Mouse (Mus musculus) embryonic facial prominence, embryonic 10.5 days (tissue): ENCODE results near the gene Pcnt. TPM values are rescaled to one million over a fixed set of nuclear protein-coding genes. Genes with fewer than 3 reads are reported as not detected.

Experiments
- DNase-seq: peaks from one replicate; pipeline ENCODE4 v3.0.0-alpha.2; 2017; ENCODE audit warnings: low spot score
- H3K27ac ChIP-seq: fragments of 300-500 bp; sonication (generic); replicated peaks from 2 replicates; pipeline ENCODE4 v1.5.1; 2016; ENCODE audit warnings: mild to moderate bottlenecking
- H3K27me3 ChIP-seq: fragments of 300-500 bp; sonication (generic); replicated peaks from 2 replicates; pipeline ENCODE4 v1.6.1; 2016; ENCODE audit warnings: low read depth, mild to moderate bottlenecking; ENCODE audit not compliant: poor library complexity, severe bottlenecking
- H3K36me3 ChIP-seq: fragments of 300-500 bp; sonication (generic); replicated peaks from 2 replicates; pipeline ENCODE4 v1.6.1; 2016; ENCODE audit warnings: mild to moderate bottlenecking, moderate library complexity
- H3K4me1 ChIP-seq: fragments of 300-500 bp; sonication (generic); 2 replicates; pipeline ENCODE4 v1.6.1; 2016
- H3K4me3 ChIP-seq: fragments of 300-500 bp; sonication (generic); 2 replicates; pipeline ENCODE4 v1.5.1; 2016; ENCODE audit warnings: mild to moderate bottlenecking, moderate library complexity
- H3K9me3 ChIP-seq: fragments of 300-500 bp; sonication (generic); 2 replicates; pipeline ENCODE4 v1.6.1; 2016; ENCODE audit warnings: mild to moderate bottlenecking
- WGBS: fragments of 180-500 bp; shearing (Covaris S2); methylation state at CpG from one replicate; pipeline ENCODE4 v1.1.7; 2016; 5-methylcytosine and 5-hydroxymethylcytosine counted together
- polyA plus RNA-seq: library from polyadenylated mRNA; unstranded; fragments of >200 nt; fragmentation: Nextera tagmentation; extraction: Ambion mirVana; gene quantifications from 2 replicates; pipeline ENCODE4 v1.2.1, GENCODE M21; 2016

The Pcnt gene
- polyA plus RNA-seq, 1 experiment from 2014 or later = 23.8 TPM

DNA sequence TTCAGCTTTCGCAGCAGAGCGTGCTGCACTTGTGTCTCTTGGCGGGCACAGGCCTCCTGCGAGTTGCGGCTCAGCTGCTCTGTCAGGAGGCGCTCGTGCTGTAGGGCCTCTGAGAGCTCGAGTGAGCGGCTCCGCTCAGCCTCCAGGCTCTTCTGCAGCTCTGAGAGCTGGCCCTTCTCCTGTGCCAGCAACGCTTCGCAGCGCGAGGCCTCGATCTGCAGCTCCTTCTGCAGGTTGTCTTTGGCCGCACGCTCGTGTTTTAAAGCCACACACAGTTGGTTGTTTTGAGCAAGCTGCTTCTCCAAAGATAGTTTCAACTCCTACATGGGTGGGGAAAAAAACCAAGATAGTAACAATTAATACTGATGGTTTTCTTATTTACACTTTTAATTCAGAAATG, 67.6 kb downstream of the Pcnt start:
- Histone ChIP-seq H3K4me1 (no peaks in the 10 kb centered on the region), H3K36me3 (peaks cover 97% of the 10 kb centered on the region), H3K27ac (no peak overlapping the region), H3K4me3 (no peak overlapping the region), H3K9me3 (no peaks in the 10 kb centered on the region), H3K27me3 (no peaks in the 10 kb centered on the region)
- 95% methylated on average over 18 of the region's 18 CpGs for WGBS
- no peak for DNase-seq

GRCm38 (mm10) chr10:76371736-76372135, 70.8 kb downstream of the Pcnt start:
- 86% methylated on average over 3 of the region's 3 CpGs for WGBS
- Histone ChIP-seq H3K27ac (no peak overlapping the region), H3K9me3 (no peaks in the 10 kb centered on the region), H3K4me1 (no peaks in the 10 kb centered on the region), H3K27me3 (no peaks in the 10 kb centered on the region), H3K36me3 (peaks cover 97% of the 10 kb centered on the region), H3K4me3 (no peak overlapping the region)
- no peak for DNase-seq

- peaks cover 100% of the 10 kb centered on the region for H3K36me3 ChIP-seq
- no peaks in the 10 kb centered on the region for H3K9me3 ChIP-seq
- no peak overlapping the region for H3K4me3 ChIP-seq
- 93% methylated on average over 13 of the region's 13 CpGs for WGBS
- H3K27me3 ChIP-seq = no peaks in the 10 kb centered on the region
- no peaks in the 10 kb centered on the region for H3K4me1 ChIP-seq
- H3K27ac ChIP-seq = no peak overlapping the region
- DNase-seq = no peak
Observed at GRCm38 (mm10) chr10:76368766-76369165, 73.8 kb downstream of the Pcnt start.

GRCm38 (mm10) chr10:76363233-76363632, 79.4 kb downstream of the Pcnt start:
- H3K4me1 ChIP-seq = no peaks in the 10 kb centered on the region
- H3K36me3 ChIP-seq = peaks cover 83% of the 10 kb centered on the region
- no peak overlapping the region for H3K27ac ChIP-seq
- no peak overlapping the region for H3K4me3 ChIP-seq
- H3K27me3 ChIP-seq = no peaks in the 10 kb centered on the region
- WGBS = 78% methylated on average over 3 of the region's 3 CpGs
- DNase-seq = no peak
- no peaks in the 10 kb centered on the region for H3K9me3 ChIP-seq

DNA sequence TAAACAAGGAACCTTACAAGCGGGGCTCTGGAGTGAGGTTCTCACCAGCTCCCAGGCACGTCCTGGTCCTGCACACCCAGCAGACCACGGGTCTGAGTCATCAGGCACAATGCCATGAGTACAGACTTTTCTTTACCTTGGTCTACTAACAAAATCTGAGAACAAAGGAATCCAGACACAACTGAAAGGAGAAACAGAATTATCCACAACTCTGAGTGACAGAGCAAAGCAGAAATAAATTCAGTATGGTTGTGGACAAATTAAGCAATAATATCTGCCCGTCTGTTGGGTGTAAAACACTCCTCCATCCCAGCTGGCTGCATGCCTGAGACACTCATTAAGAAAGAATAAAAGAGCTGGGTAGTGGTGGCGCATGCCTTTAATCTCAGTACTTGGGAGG, 84.1 kb downstream of the Pcnt start:
- H3K4me1 ChIP-seq = no peaks in the 10 kb centered on the region
- no peak for DNase-seq
- H3K9me3 ChIP-seq = no peaks in the 10 kb centered on the region
- H3K27ac ChIP-seq = no peak overlapping the region
- H3K4me3 ChIP-seq = no peak overlapping the region
- H3K36me3 ChIP-seq = peaks cover 82% of the 10 kb centered on the region
- H3K27me3 ChIP-seq = no peaks in the 10 kb centered on the region
- 91% methylated on average over 5 of the region's 5 CpGs for WGBS

DNA sequence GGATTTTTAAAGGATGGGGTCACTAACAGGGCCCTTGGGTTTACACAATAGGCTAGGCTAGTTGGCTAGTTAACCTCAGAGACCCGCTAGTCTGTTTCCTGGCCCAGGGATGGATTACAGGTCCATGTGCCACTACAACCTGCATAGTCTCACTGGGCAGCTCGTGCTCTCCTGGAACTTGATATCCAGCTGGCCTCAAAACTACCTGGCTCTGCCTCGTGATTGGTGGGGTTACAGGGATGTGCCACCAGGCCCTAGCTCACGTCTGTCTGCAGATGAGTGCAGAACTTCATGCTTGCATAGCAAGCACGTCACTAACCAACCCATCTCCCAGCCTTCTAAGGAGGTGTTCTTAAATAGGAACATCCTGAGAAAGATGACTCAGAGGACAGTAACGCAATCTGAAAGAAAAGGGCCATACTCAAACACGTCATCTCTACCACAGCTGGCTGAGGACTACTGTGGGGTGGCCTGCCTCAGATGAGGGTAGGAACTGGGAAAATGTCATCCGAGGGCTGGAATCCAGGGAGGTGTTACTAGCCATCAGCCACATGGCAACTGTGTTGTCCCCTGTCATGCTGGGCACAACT, 85.2 kb downstream of the Pcnt start:
- H3K4me1 ChIP-seq = no peaks in the 10 kb centered on the region
- WGBS = 91% methylated on average over 8 of the region's 8 CpGs
- no peak overlapping the region for H3K4me3 ChIP-seq
- H3K27me3 ChIP-seq = no peaks in the 10 kb centered on the region
- no peak overlapping the region for H3K27ac ChIP-seq
- no peak for DNase-seq
- no peaks in the 10 kb centered on the region for H3K9me3 ChIP-seq
- H3K36me3 ChIP-seq = peaks cover 82% of the 10 kb centered on the region

- H3K4me1 ChIP-seq = no peaks in the 10 kb centered on the region
- no peak overlapping the region for H3K27ac ChIP-seq
- no peaks in the 10 kb centered on the region for H3K27me3 ChIP-seq
- H3K4me3 ChIP-seq = no peak overlapping the region
- H3K9me3 ChIP-seq = no peaks in the 10 kb centered on the region
- H3K36me3 ChIP-seq = peaks cover 96% of the 10 kb centered on the region
- WGBS = 92% methylated on average over 12 of the region's 12 CpGs
- no peak for DNase-seq
Observed at GRCm38 (mm10) chr10:76354974-76355373, 87.6 kb downstream of the Pcnt start.

DNA sequence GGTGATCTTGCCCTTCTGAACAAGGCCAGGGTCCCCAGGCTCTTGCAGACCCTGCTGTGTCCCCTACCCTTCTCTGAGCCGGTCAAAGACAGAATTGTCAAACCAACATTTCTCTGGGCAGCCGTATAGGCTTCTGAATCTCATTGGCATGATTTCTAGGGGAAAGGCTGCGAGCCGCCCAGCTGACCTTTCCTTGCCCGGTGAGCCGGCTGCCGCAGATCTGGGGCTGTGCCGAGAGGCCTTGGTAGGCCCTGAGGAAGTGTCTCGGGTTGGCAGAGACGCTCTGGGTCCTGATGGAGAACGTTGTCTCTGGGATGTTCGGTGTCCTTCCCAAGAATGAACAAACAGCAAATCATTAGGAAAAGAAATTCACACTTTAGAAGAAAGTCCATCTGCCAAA, 88.6 kb downstream of the Pcnt start:
- Histone ChIP-seq H3K9me3 (no peaks in the 10 kb centered on the region), H3K4me3 (no peak overlapping the region), H3K4me1 (no peaks in the 10 kb centered on the region), H3K27ac (no peak overlapping the region), H3K36me3 (peaks cover 96% of the 10 kb centered on the region), H3K27me3 (no peaks in the 10 kb centered on the region)
- WGBS = 95% methylated on average over 12 of the region's 12 CpGs
- no peak for DNase-seq

DNA sequence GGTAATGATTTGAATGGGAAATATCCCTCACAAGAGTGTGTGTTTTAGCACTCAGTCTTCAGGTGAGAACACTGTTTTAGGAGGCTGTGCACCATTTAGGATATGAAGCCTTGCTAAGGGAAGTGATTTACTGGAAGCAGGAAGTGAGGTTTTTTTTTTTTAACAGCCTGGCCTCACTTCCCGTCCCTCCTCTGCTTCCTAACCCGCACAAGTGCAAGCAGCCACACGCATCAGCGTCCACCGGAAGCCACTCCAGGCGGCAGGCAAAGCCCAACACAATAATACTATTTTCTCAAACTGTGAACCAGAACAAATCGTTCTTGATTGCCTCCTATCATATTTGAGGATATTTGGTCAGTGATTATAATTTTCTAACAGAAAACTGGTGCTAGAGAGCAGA, 90.6 kb downstream of the Pcnt start:
- H3K9me3 ChIP-seq = no peaks in the 10 kb centered on the region
- no peak overlapping the region for H3K4me3 ChIP-seq
- H3K27ac ChIP-seq = no peak overlapping the region
- H3K36me3 ChIP-seq = peaks cover 81% of the 10 kb centered on the region
- no peaks in the 10 kb centered on the region for H3K4me1 ChIP-seq
- H3K27me3 ChIP-seq = no peaks in the 10 kb centered on the region
- DNase-seq = no peak
- 88% methylated on average over 7 of the region's 7 CpGs for WGBS

- no peaks in the 10 kb centered on the region for H3K9me3 ChIP-seq
- DNase-seq = peak; percentile 69
- peaks cover 23% of the 10 kb centered on the region for H3K4me1 ChIP-seq
- peak overlapping the region; percentile 84; the same call in 1 of the 2 replicates for H3K4me3 ChIP-seq
- 7% methylated on average over 4 of the region's 4 CpGs for WGBS
- peaks cover 28% of the 10 kb centered on the region for H3K36me3 ChIP-seq
- H3K27me3 ChIP-seq = no peaks in the 10 kb centered on the region; the same call in 1 of the 2 replicates
- no peak overlapping the region for H3K27ac ChIP-seq
Observed at GRCm38 (mm10) chr10:76346589-76346988, 96.0 kb downstream of the Pcnt start.

- H3K4me1 ChIP-seq = peaks cover 23% of the 10 kb centered on the region
- peak; percentile 21 for DNase-seq
- no peaks in the 10 kb centered on the region; the same call in 1 of the 2 replicates for H3K27me3 ChIP-seq
- no peak overlapping the region for H3K27ac ChIP-seq
- 22% methylated on average over 8 of the region's 8 CpGs for WGBS
- H3K36me3 ChIP-seq = peaks cover 23% of the 10 kb centered on the region
- H3K9me3 ChIP-seq = no peaks in the 10 kb centered on the region
- H3K4me3 ChIP-seq = peak overlapping the region; percentile 84
Observed at GRCm38 (mm10) chr10:76346043-76346491, 96.5 kb downstream of the Pcnt start.

DNA sequence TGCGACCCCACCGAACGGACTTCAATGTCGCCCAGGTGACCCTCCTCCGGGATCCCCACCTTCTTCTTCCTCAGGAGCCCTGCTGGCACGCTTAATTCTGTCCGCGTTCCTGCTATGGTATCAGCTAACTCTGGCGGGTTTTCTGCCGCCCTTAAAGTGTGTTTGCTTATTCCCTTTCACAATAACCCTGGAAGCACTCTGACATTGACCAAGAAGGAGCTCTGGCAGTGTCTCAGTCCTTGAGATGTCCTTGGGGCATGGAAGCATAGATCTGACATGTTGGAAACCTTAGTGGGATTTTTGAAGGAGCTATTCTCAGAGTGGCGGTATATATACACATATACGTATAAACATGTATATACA, 97.1 kb downstream of the Pcnt start:
- H3K4me3 ChIP-seq = peak overlapping the region; percentile 84
- peaks cover 23% of the 10 kb centered on the region for H3K4me1 ChIP-seq
- no peaks in the 10 kb centered on the region; the same call in 1 of the 2 replicates for H3K27me3 ChIP-seq
- H3K9me3 ChIP-seq = no peaks in the 10 kb centered on the region
- peak overlapping the region; percentile 94 for H3K27ac ChIP-seq
- WGBS = 7% methylated on average over 12 of the region's 12 CpGs
- DNase-seq = no peak
- H3K36me3 ChIP-seq = peaks cover 18% of the 10 kb centered on the region

DNA sequence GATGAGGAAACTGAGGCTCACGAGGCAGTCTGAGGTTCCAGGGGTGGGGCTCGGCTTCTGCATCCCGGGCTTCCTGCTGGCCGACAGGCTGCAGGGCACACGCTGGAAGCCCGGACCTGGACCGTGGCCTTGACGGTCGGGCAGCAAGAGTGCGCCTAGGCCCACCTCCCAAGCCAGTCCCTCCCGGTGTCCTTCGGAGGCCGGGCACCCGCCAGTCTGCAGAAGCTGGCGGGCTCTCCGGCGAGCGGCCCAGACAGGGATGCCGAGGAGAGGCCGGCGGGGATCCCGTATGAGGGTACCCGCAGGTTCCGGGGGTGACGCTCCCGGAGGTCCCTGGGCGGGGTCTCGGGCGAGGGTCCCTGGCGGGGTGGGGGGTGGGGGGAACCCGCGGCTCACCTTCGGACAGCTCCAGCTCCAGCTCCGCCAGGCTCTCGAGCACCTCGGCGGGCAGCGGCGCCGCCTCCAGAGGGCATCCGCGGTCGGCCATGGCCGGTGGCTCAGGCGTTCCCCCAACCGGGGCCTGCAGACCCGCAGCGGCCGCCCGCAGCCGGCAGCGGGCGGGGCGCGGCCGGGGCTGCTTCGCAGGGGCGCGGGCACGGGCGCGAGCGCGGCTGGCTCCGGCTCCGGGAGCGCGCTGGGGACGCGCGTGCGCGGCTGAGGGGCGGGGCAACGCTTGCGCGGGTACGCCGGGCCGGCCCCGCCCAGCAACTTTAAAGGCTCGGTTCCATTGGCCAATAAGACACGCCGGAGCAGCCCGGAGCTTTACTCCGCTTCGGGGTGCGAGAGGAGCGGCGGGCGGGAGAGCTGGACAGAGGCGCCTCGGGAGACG, 97.7 kb downstream of the Pcnt start, which contains the start of gene Dip2a:
Gene Dip2a, minus strand, starts transcription at position 581 of the 829 bp plus-strand sequence.
- Histone ChIP-seq H3K9me3 (no peaks in the 10 kb centered on the region), H3K27me3 (no peaks in the 10 kb centered on the region; the same call in 1 of the 2 replicates), H3K4me3 (peak within 1 kb of the TSS; percentile 84), H3K36me3 (peaks cover 12% of the 10 kb centered on the region), H3K27ac (peak within 1 kb of the TSS; percentile 94), H3K4me1 (peaks cover 23% of the 10 kb centered on the region)
- DNase-seq = peak; percentile 95
- WGBS = under 1% methylated on average over 94 of the region's 94 CpGs
